ENCODE assay signal across 7 mouse cellular contexts in the genomic region with DNA sequence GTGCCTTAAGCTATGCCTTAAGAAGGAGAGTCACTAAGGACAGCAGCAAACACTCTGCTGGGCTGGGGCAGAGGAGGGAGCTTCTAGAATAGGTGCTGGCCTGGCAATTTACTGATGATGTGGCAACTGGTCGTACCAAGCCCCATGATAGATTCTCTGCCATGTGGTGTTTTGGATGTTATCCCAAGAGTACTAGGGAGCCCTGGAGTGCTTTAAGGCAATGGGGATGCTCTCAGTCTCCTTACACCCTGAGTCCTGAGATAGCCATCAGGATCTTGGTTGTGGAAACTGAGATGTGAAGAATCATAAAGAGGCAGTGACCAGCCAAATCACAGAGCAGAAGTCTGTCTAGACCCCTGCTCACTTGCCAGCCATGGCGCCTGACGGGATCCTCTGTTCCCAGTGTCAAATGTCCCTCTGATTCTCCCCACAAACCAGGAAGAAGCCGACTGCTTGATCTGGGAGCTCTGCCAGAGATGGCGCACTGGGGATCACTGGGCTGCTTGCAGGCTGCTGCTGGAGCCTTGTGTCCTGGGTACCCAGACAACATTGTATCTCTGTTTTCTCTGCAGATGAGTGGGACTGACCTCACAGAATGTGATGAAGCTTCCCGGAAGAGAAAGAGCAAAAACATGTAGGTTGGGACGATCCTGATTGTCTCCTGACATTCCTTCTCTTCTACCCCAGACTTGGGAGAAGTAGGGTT.
DNase-seq lines count a peak whose midpoint lies in the region; ATAC-seq and TF ChIP-seq lines count a peak whose summit lies in the region.

No protein-coding gene starts in this region.

- TF ChIP-seq CTCF in lung, embryonic 14.5 days (IDR thresholded peaks at IDR 0.05; ENCODE audit: low read depth): no peak
- TF ChIP-seq CTCF in lung, adult 2 months (IDR thresholded peaks at IDR 0.05; ENCODE audit: insufficient read depth, low read length): no peak

- WGBS in lung, embryonic 14.5 days: 42% methylated on average over 7 of the region's 7 CpGs
- WGBS in lung, adult 2 months: 34% methylated on average over 7 of the region's 7 CpGs
- WGBS in heart, embryonic 13.5 days: 41% methylated on average over 7 of the region's 7 CpGs
- 36% methylated on average over 7 of the region's 7 CpGs for WGBS in lung, embryonic 15.5 days

- H3K4me3 ChIP-seq in lung, embryonic 14.5 days (ENCODE audit: low read depth, low read length): no peak overlapping the region
- no peak overlapping the region for H3K4me3 ChIP-seq in lung, adult 2 months (replicated peaks; ENCODE audit: extremely low read depth, low read depth, low read length)
- no peak overlapping the region for H3K4me3 ChIP-seq in heart, embryonic 13.5 days
- H3K4me3 ChIP-seq in lung, embryonic 15.5 days: no peak overlapping the region

- H3K9me3 ChIP-seq in lung, embryonic 14.5 days (ENCODE audit: low read depth, low read length): no peaks in the 10 kb centered on the region
- no peaks in the 10 kb centered on the region for H3K9me3 ChIP-seq in heart, embryonic 13.5 days
- H3K9me3 ChIP-seq in lung, embryonic 15.5 days: no peaks in the 10 kb centered on the region

- H3K27ac ChIP-seq in lung, embryonic 14.5 days (ENCODE audit: low read depth): peak overlapping the region; percentile 75
- peak overlapping the region; percentile 61 for H3K27ac ChIP-seq in heart, embryonic 13.5 days (replicated peaks)
- H3K27ac ChIP-seq in lung, embryonic 15.5 days: peak overlapping the region; percentile 80

- no peak for TF ChIP-seq POLR2A in lung, adult 2 months (IDR thresholded peaks at IDR 0.05; ENCODE audit: borderline replicate concordance, extremely low read depth, low read depth, low read length)

- peak; percentile 72 for DNase-seq in lung, embryonic 14.5 days
- no peak for DNase-seq in lung, adult 2 months
- peak; percentile 55 for DNase-seq in cerebellum, adult 8-10 months
- DNase-seq in embryo, embryonic 10 days (ENCODE audit: low spot score): no peak
- DNase-seq in thymus, postnatal 36 days: no peak

- no peak for ATAC-seq in lung, embryonic 14.5 days (ENCODE audit: insufficient read depth)
- ATAC-seq in heart, embryonic 13.5 days (ENCODE audit: extremely low read depth, insufficient number of reproducible peaks, low FRiP score, low TSS enrichment): no peak
- ATAC-seq in lung, embryonic 15.5 days (ENCODE audit: borderline replicate concordance, extremely low read depth, low FRiP score, low TSS enrichment): no peak

- peaks cover 9% of the 10 kb centered on the region for H3K4me1 ChIP-seq in lung, embryonic 14.5 days (ENCODE audit: insufficient read depth)
- peaks cover 35% of the 10 kb centered on the region for H3K4me1 ChIP-seq in lung, adult 2 months (ENCODE audit: control insufficient read depth, insufficient read depth, low read length)
- peaks cover 91% of the 10 kb centered on the region for H3K4me1 ChIP-seq in heart, embryonic 13.5 days
- peaks cover 82% of the 10 kb centered on the region for H3K4me1 ChIP-seq in lung, embryonic 15.5 days

- H3K36me3 ChIP-seq in lung, embryonic 14.5 days (ENCODE audit: insufficient read depth): peaks cover 45% of the 10 kb centered on the region
- H3K36me3 ChIP-seq in heart, embryonic 13.5 days: peaks cover 41% of the 10 kb centered on the region
- peaks cover 15% of the 10 kb centered on the region for H3K36me3 ChIP-seq in lung, embryonic 15.5 days

- H3K9ac ChIP-seq in lung, embryonic 14.5 days: no peak overlapping the region
- 0 out of 2 replicates have a peak overlapping the region, but pooled peaks have one; percentile 35 for H3K9ac ChIP-seq in heart, embryonic 13.5 days
- H3K9ac ChIP-seq in lung, embryonic 15.5 days: no peak overlapping the region

- no peak overlapping the region for H3K4me2 ChIP-seq in lung, embryonic 14.5 days
- H3K4me2 ChIP-seq in heart, embryonic 13.5 days: no peak overlapping the region
- no peak overlapping the region for H3K4me2 ChIP-seq in lung, embryonic 15.5 days

- H3K27me3 ChIP-seq in lung, embryonic 14.5 days (ENCODE audit: insufficient read depth, low read length): no peaks in the 10 kb centered on the region
- peaks cover 48% of the 10 kb centered on the region for H3K27me3 ChIP-seq in heart, embryonic 13.5 days (replicated peaks)
- no peaks in the 10 kb centered on the region for H3K27me3 ChIP-seq in lung, embryonic 15.5 days

Comparison
In these comparisons a context has a peak if more than half of its experiments do, and no peak if none do; other contexts are left out.
1. DNase-seq: peak in lung, embryonic 14.5 days (single experiment) and cerebellum, adult 8-10 months (single experiment); none in lung, adult 2 months (single experiment), embryo, embryonic 10 days (single experiment) and thymus, postnatal 36 days (0 of 2).
2. Peak in every context shown above with its lines, with median percentiles within 50 percentile points of each other: H3K27ac ChIP-seq.